Mouse (Mus musculus): Measurements from ENCODE around the gene Ptprh. TPM values are rescaled to one million over a fixed set of nuclear protein-coding genes. Genes with fewer than 3 reads are reported as not detected.

Ptprh gene
- polyA plus RNA-seq, 1 experiment = not detected

DNA sequence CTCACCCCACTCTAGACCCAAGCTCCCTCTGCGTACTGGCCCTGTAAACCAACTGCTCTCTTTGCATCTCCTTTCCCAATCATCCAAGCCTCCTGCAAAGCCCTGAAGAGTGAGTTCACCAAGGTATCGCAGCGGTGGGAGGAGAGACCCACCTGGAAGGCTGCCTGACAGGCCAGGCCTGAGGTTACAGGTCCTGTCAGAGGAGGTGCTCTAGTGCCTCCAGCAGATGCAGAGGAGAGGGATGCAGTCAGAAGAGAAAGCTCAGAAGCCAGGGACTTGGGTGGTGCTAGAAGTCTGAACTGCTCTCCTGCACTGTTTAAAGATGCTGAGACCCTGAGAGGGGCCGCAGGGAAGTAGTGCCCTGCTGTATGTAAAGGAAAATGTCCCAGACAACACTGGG lies 104.8 kb downstream of the Ptprh start:
- TF ChIP-seq GATA1 (IDR thresholded peaks at IDR 0.05; ENCODE audit: low read length) = no peak

Other genes starting within 250 kb of the Ptprh start
- gene Gp6, start 206.3 kb downstream of the Ptprh start, polyA plus RNA-seq (2012) = not detected in 2 replicates
- 7.2 and 8.9 TPM in 2 replicates for gene Rdh13, start 158.4 kb downstream of the Ptprh start, polyA plus RNA-seq (2012)
- not detected in 2 replicates for gene Eps8l1, start 143.4 kb downstream of the Ptprh start, polyA plus RNA-seq (2012)
- gene Ppp1r12c, start 102.4 kb downstream of the Ptprh start, polyA plus RNA-seq (2012) = 166 and 206 TPM in 2 replicates
- gene Tnnt1, start 87.7 kb downstream of the Ptprh start, polyA plus RNA-seq (2012) = 0.11 and 0.14 TPM in 2 replicates
- 0.81 and 1.2 TPM in 2 replicates for gene Tnni3, start 79.8 kb downstream of the Ptprh start, polyA plus RNA-seq (2012)
- 0.03 TPM in 1 of 2 replicates, not detected in the other for gene Dnaaf3, start 71.6 kb downstream of the Ptprh start, polyA plus RNA-seq (2012)
- not detected in 2 replicates for gene Syt5, start 56.5 kb downstream of the Ptprh start, polyA plus RNA-seq (2012)
- gene Tmem86b, start 27.4 kb upstream of the Ptprh start, polyA plus RNA-seq (2012) = 2.8 and 3.7 TPM in 2 replicates
- gene Ppp6r1, start 55.0 kb upstream of the Ptprh start, polyA plus RNA-seq (2012) = 272 and 281 TPM in 2 replicates
- gene Hspbp1, start 81.0 kb upstream of the Ptprh start, polyA plus RNA-seq (2012) = 234 and 302 TPM in 2 replicates
- not detected in 2 replicates for gene Brsk1, start 86.6 kb upstream of the Ptprh start, polyA plus RNA-seq (2012)
- gene Tmem150b, start 121.2 kb upstream of the Ptprh start, polyA plus RNA-seq (2012) = 0.04 TPM in 1 of 2 replicates, not detected in the other
- 474 and 610 TPM in 2 replicates for gene Kmt5c, start 136.1 kb upstream of the Ptprh start, polyA plus RNA-seq (2012)
- 125 and 159 TPM in 2 replicates for gene Cox6b2, start 149.1 kb upstream of the Ptprh start, polyA plus RNA-seq (2012)
- not detected in 2 replicates for gene Fam71e2, start 167.3 kb upstream of the Ptprh start, polyA plus RNA-seq (2012)
- 0.51 and 0.60 TPM in 2 replicates for gene Il11, start 178.8 kb upstream of the Ptprh start, polyA plus RNA-seq (2012)
- gene Tmem190, start 178.9 kb upstream of the Ptprh start, polyA plus RNA-seq (2012) = 0.12 TPM in 1 of 2 replicates, not detected in the other
- 128 and 187 TPM in 2 replicates for gene Tmem238, start 185.6 kb upstream of the Ptprh start, polyA plus RNA-seq (2012)
- gene Rpl28, start 188.8 kb upstream of the Ptprh start, polyA plus RNA-seq (2012) = 12,006 and 12,218 TPM in 2 replicates
- 434 and 528 TPM in 2 replicates for gene Ube2s, start 208.5 kb upstream of the Ptprh start, polyA plus RNA-seq (2012)
- gene Shisa7, start 240.7 kb upstream of the Ptprh start, polyA plus RNA-seq (2012) = not detected in 2 replicates